9 mouse cellular contexts compared by ENCODE assay signal in the genomic region with DNA sequence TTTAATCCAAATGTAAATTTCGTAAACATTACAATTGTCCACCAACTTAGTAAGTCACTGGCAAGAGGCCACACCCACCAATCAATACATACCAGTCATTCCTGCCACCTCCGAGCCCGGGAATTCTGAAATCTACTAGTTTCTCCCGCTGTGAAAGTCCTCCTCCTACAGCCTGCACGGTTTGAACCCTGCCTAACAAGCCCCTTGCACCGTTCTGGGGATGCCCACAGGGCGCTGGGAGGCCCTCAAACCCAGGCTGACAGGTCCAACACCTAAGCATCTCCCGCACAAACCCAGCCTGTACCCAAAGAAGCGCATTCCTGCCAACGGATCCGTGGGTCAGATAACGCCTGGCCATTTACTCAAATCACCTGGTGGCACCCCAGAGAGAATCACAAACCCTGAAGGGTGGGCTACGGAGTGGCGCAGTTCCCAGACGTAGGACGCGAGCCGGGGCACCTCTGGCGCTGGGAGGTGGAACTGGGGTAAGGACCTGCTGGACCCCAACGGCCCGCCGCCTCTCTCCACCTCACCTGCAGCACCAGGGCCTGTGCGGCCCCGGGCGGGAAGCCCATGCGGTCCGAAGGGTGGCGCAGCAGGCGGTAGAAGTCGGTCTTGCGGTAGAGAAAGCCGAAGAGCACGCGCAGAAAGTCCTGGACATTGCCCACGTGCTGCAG. TPM values are rescaled to one million over a fixed set of nuclear protein-coding genes. Genes with fewer than 3 reads are reported as not detected.
DNase-seq lines count a peak whose midpoint lies in the region; ATAC-seq and TF ChIP-seq lines count a peak whose summit lies in the region.
"Had no signal": no experiment of that assay in that cellular context is flagged by ENCODE, and none has a peak within 500 bp of the region (broad histone marks: within the 10 kb centered on the region; RNA-seq: fewer than 3 reads in every experiment).

A gene (plus strand): TSS at position 620 of the 677 bp plus-strand sequence.

- no peak for TF ChIP-seq POLR2A in cerebellum, adult 2 months (IDR thresholded peaks at IDR 0.05; ENCODE audit: borderline replicate concordance, insufficient read depth, low read length)

- H3K27me3 ChIP-seq in cerebellum, adult 2 months (ENCODE audit: control insufficient read depth, insufficient read depth, low read length), result no peaks in the 10 kb centered on the region
- H3K27me3 ChIP-seq in hindbrain, embryonic 10.5 days (ENCODE audit: insufficient read depth, poor library complexity, severe bottlenecking), result no peaks in the 10 kb centered on the region

- H3K4me3 ChIP-seq in cerebellum, adult 2 months (replicated peaks; ENCODE audit: insufficient read depth, low read depth, low read length), result peak within 1 kb of the TSS; percentile 80
- H3K4me3 ChIP-seq in hindbrain, embryonic 10.5 days, result peak within 1 kb of the TSS; percentile 100
- H3K4me3 ChIP-seq in macrophage (ENCODE audit: inconsistent target), result peak within 1 kb of the TSS; percentile 92

- 1% methylated on average over 35 of the region's 35 CpGs for WGBS in cerebellum, adult 2 months
- WGBS in hindbrain, embryonic 10.5 days, result 1% methylated on average over 35 of the region's 35 CpGs
- WGBS in macrophage (ENCODE audit: missing documents), result 1% methylated on average over 35 of the region's 35 CpGs

- ATAC-seq in cerebellum, adult (ENCODE audit: insufficient number of reproducible peaks, low FRiP score, low TSS enrichment), result no peak

- peak in 1 of 2 experiments; percentile 34 for DNase-seq in cerebellum, adult 2 months
- peak; percentile 34 for DNase-seq in thymus, postnatal 25 days
- DNase-seq in thymus, postnatal 0 days (ENCODE audit: low spot score), result no peak
- DNase-seq in hindbrain, embryonic 10.5 days (ENCODE audit: low spot score), result no peak
- peak; percentile 10 for DNase-seq in yolk sac, embryonic 10.5 days (ENCODE audit: low spot score)
- no peak for DNase-seq in spleen, adult 18-20 months

- H3K79me2 ChIP-seq in macrophage (ENCODE audit: inconsistent target), result peaks cover 54% of the 10 kb centered on the region

- H3K4me1 ChIP-seq in cerebellum, adult 2 months (ENCODE audit: control insufficient read depth, insufficient read depth, low read length), result no peaks in the 10 kb centered on the region; the same call in 1 of the 2 replicates
- peaks cover 24% of the 10 kb centered on the region for H3K4me1 ChIP-seq in hindbrain, embryonic 10.5 days (replicated peaks)

- peak within 1 kb of the TSS; percentile 91 for H3K27ac ChIP-seq in cerebellum, adult 2 months (ENCODE audit: insufficient read depth, low read length)
- H3K27ac ChIP-seq in hindbrain, embryonic 10.5 days, result peak within 1 kb of the TSS; percentile 98
- peak within 1 kb of the TSS; percentile 95 for H3K27ac ChIP-seq in macrophage

- TF ChIP-seq CTCF in cerebellum, adult 2 months (IDR thresholded peaks at IDR 0.05; ENCODE audit: borderline replicate concordance, insufficient read depth, low read depth, low read length), result no peak

- H3K9me3 ChIP-seq in hindbrain, embryonic 10.5 days, result no peaks in the 10 kb centered on the region

- peaks cover 16% of the 10 kb centered on the region for H3K36me3 ChIP-seq in hindbrain, embryonic 10.5 days
- no peaks in the 10 kb centered on the region for H3K36me3 ChIP-seq in macrophage (ENCODE audit: inconsistent target)

RNA-seq across cellular contexts. Expression of the gene that starts here (rescaled TPM):
- 0.15 and 0.16 TPM in 2 replicates for polyA plus RNA-seq in cerebellum, adult 2 months (2012; rRNA removed)
- 0.55 and 0.93 TPM in 2 replicates for polyA plus RNA-seq in thymus, postnatal 0 days (2015; fragmentation: Nextera tagmentation; extraction: Ambion mirVana)
- 0.41 and 0.54 TPM in 2 replicates for polyA plus RNA-seq in hindbrain, embryonic 10.5 days (2016; fragmentation: Nextera tagmentation; extraction: Ambion mirVana)
- 1 to 10 TPM in 2 of 26 experiments, under 1 TPM in 6, not detected in 18; 0.41 to 1.2 (median 0.67) TPM for total RNA-seq in macrophage (2018; cell fraction: chromatin; rRNA removed)
- total RNA-seq in macrophage (2018; cell fraction: cytosol; rRNA removed), result under 1 TPM in 3 of 26 experiments, not detected in 23; 0.09 to 0.17 (median 0.10) TPM
- 1 to 10 TPM in 5 of 26 experiments, under 1 TPM in 11, not detected in 10; 0.29 to 2.1 (median 0.58) TPM for total RNA-seq in macrophage (2018; cell fraction: nucleus; rRNA removed)
- polyA plus RNA-seq in macrophage (2018), result not detected in 3 replicates
- total RNA-seq: heart, adult 18-20 months had no signal

Comparison
In these comparisons a context has a peak if more than half of its experiments do, and no peak if none do; other contexts are left out.
1. DNase-seq: peak in thymus, postnatal 25 days (single experiment) and yolk sac, embryonic 10.5 days (single experiment); none in thymus, postnatal 0 days (single experiment), hindbrain, embryonic 10.5 days (single experiment) and spleen, adult 18-20 months (0 of 2).
2. Peak in every context shown above with its lines, with median percentiles within 50 percentile points of each other: H3K27ac ChIP-seq and H3K4me3 ChIP-seq.